Mouse (Mus musculus): ENCODE data around the gene Anpep.

Gene Anpep

GRCm38 (mm10) chr7:79860811-79861210 is at the start of gene Anpep:
Gene Anpep (minus strand): TSS chr7:79861059.
- DNase-seq (ENCODE audit: low spot score): no peak

GRCm38 (mm10) chr7:79907356-79907755 is 46.5 kb upstream of the Anpep start:
- no peak for DNase-seq (ENCODE audit: low spot score)

- DNase-seq (ENCODE audit: low spot score): no peak
These were observed 46.1 kb upstream of the Anpep start for GRCm38 (mm10) chr7:79906914-79907313.

- no peak for DNase-seq (ENCODE audit: low spot score)
These were observed 44.3 kb upstream of the Anpep start for GRCm38 (mm10) chr7:79905193-79905592.

- DNase-seq (ENCODE audit: low spot score): no peak
These were observed 42.4 kb upstream of the Anpep start for GRCm38 (mm10) chr7:79903160-79903792.

GRCm38 (mm10) chr7:79900753-79901152 is 39.9 kb upstream of the Anpep start:
- DNase-seq (ENCODE audit: low spot score): no peak

- DNase-seq (ENCODE audit: low spot score): no peak
These were observed 34.4 kb upstream of the Anpep start for GRCm38 (mm10) chr7:79895225-79895624.

- no peak for DNase-seq (ENCODE audit: low spot score)
These were observed 33.9 kb upstream of the Anpep start for GRCm38 (mm10) chr7:79894790-79895189.

- no peak for DNase-seq (ENCODE audit: low spot score)
These were observed 31.9 kb upstream of the Anpep start for GRCm38 (mm10) chr7:79892576-79893428.

GRCm38 (mm10) chr7:79890436-79891221 is 29.8 kb upstream of the Anpep start:
- DNase-seq (ENCODE audit: low spot score): no peak

- DNase-seq (ENCODE audit: low spot score): no peak
These were observed 27.7 kb upstream of the Anpep start for GRCm38 (mm10) chr7:79888603-79889002.

GRCm38 (mm10) chr7:79883613-79884334 is 22.9 kb upstream of the Anpep start:
- no peak for DNase-seq (ENCODE audit: low spot score)

- DNase-seq (ENCODE audit: low spot score): no peak
These were observed 21.0 kb upstream of the Anpep start for GRCm38 (mm10) chr7:79881901-79882300.

GRCm38 (mm10) chr7:79880998-79881397 is 20.1 kb upstream of the Anpep start:
- DNase-seq (ENCODE audit: low spot score): no peak

GRCm38 (mm10) chr7:79880033-79880432 is 19.2 kb upstream of the Anpep start:
- no peak for DNase-seq (ENCODE audit: low spot score)

- no peak for DNase-seq (ENCODE audit: low spot score)
These were observed 17.7 kb upstream of the Anpep start for GRCm38 (mm10) chr7:79878455-79879025.

- no peak for DNase-seq (ENCODE audit: low spot score)
These were observed 12.5 kb upstream of the Anpep start for GRCm38 (mm10) chr7:79873407-79873806.

- DNase-seq (ENCODE audit: low spot score): no peak
These were observed 11.0 kb upstream of the Anpep start for GRCm38 (mm10) chr7:79871797-79872345.

- no peak for DNase-seq (ENCODE audit: low spot score)
These were observed 8.3 kb upstream of the Anpep start for GRCm38 (mm10) chr7:79869072-79869719.

- no peak for DNase-seq (ENCODE audit: low spot score)
These were observed 7.6 kb upstream of the Anpep start for GRCm38 (mm10) chr7:79868475-79868874.

GRCm38 (mm10) chr7:79867861-79868260 is 7.0 kb upstream of the Anpep start:
- DNase-seq (ENCODE audit: low spot score): no peak
